Mouse (Mus musculus) ES-E14 (cell line): Measurements from ENCODE around the gene Klhdc4. TPM values are rescaled to one million over a fixed set of nuclear protein-coding genes. Genes with fewer than 3 reads are reported as not detected.

Experiments
- DNase-seq: peaks from one replicate; pipeline ENCODE4 v3.0.0-alpha.2; 2013; ENCODE audit warnings: low read depth, low spot score
- H3K27ac ChIP-seq: 2 replicates; pipeline ENCODE4 v1.5.1; 2012; ENCODE audit warnings: low read depth, mild to moderate bottlenecking, low read length, moderate library complexity, mixed read lengths; ENCODE audit not compliant: poor library complexity, insufficient read depth, severe bottlenecking
- H3K36me3 ChIP-seq: 2 replicates; pipeline ENCODE4 v1.6.1; 2012; ENCODE audit warnings: mild to moderate bottlenecking, low read length, moderate library complexity, mixed read lengths; ENCODE audit not compliant: control insufficient read depth, poor library complexity, insufficient read depth, severe bottlenecking
- H3K4me1 ChIP-seq, 2 experiments: fragments of 150-350 bp in 1 of 2; sonication (generic) in 1 of 2; 2 replicates each; pipeline ENCODE4 v1.6.1; 2012; ENCODE audit warnings: low read length in 2 of 2, mild to moderate bottlenecking in 1 of 2, mixed read lengths in 1 of 2; ENCODE audit not compliant: control insufficient read depth in 2 of 2, insufficient read depth in 2 of 2, poor library complexity in 1 of 2
- H3K4me3 ChIP-seq, 2 experiments: fragments of 150-350 bp in 1 of 2; sonication (generic) in 1 of 2; 2 replicates each; pipeline ENCODE4 v1.5.1; 2012; ENCODE audit warnings: low read length in 2 of 2, low read depth in 1 of 2, mild to moderate bottlenecking in 1 of 2, mixed read lengths in 1 of 2; ENCODE audit not compliant: insufficient read depth in 1 of 2, poor library complexity in 1 of 2, severe bottlenecking in 1 of 2
- H3K9ac ChIP-seq: 2 replicates; pipeline ENCODE4 v1.6.1; 2012; ENCODE audit warnings: low read depth, mild to moderate bottlenecking, low read length, mixed read lengths; ENCODE audit not compliant: poor library complexity, insufficient read depth, severe bottlenecking
- H3K9me3 ChIP-seq: fragments of 150-350 bp; sonication (generic); 2 replicates; pipeline ENCODE4 v1.6.1; 2012; ENCODE audit warnings: low read depth, mild to moderate bottlenecking, low read length; ENCODE audit not compliant: control insufficient read depth, insufficient read depth
- CHD2 ChIP-seq: IDR thresholded peaks from 2 replicates; pipeline ENCODE4 v1.6.1; 2014; ENCODE audit warnings: mild to moderate bottlenecking, low read depth, low read length, inconsistent platforms
- HCFC1 ChIP-seq: IDR thresholded peaks from 2 replicates; pipeline ENCODE4 v1.6.1; 2012; ENCODE audit warnings: low read length, inconsistent platforms, borderline replicate concordance; ENCODE audit not compliant: insufficient read depth
- MAFK ChIP-seq: IDR thresholded peaks from 2 replicates; pipeline ENCODE4 v1.6.1; 2014; ENCODE audit warnings: mild to moderate bottlenecking, low read depth, low read length, inconsistent platforms; ENCODE audit not compliant: insufficient read depth
- ZC3H11A ChIP-seq: IDR thresholded peaks from 2 replicates; pipeline ENCODE4 v1.6.1; 2012; ENCODE audit warnings: low read depth, mild to moderate bottlenecking, inconsistent platforms, low read length, borderline replicate concordance
- ZNF384 ChIP-seq: IDR thresholded peaks from 2 replicates; pipeline ENCODE4 v1.6.1; 2012; ENCODE audit warnings: low read depth, low read length, inconsistent platforms
- in situ Hi-C, 2 experiments: fragments of 600-800 bp; cut with MboI; formaldehyde crosslinking; loops; one replicate each; pipeline ENCODE4 v1.15.1; 2025; ENCODE audit warnings: low sequenced_read_pairs in 2 of 2, inconsistent platforms in 1 of 2; ENCODE audit not compliant: unreplicated experiment in 2 of 2
- total RNA-seq: library from RNA; depleted of rRNA; stranded (reverse); fragments of 300-350 nt; gene quantifications from 2 replicates; pipeline ENCODE4 v1.2.3, GENCODE M21; 2012

Klhdc4 gene
- total RNA-seq, 1 experiment, result 65.9 TPM

DNA sequence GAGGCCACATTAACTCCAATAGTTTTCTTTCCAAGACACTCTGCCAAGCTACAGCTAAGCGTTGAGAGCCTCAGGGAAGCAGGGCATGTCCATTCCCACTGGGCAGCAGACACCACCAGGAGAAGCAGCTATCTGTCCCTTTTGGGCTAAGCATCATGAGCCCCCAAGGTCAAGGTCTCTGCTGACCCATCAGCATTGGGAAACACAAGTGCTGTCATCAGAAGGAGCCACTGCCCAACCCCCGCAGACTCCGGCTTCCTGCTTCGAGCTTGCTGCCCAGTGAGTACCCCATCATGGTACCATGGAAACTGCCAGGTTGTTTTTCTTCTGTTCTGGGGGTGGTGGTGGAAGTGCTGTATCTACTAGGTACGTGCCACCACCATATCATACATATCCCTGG is 38.8 kb upstream of the Klhdc4 start:
- no peak overlapping the region for H3K4me3 ChIP-seq
- in situ Hi-C loops, result no loop called here
- H3K9me3 ChIP-seq, result no peaks in the 10 kb centered on the region
- H3K4me1 ChIP-seq, result peaks cover 0 to 12% of the 10 kb centered on the region in 2 experiments; a peak in 1 of 4 replicates
- DNase-seq, result no peak
- H3K9ac ChIP-seq, result no peak overlapping the region
- no peaks in the 10 kb centered on the region for H3K36me3 ChIP-seq
- H3K27ac ChIP-seq, result no peak overlapping the region
- TF ChIP-seq ZNF384, result no peak
- TF ChIP-seq HCFC1, result no peak
- no peak for TF ChIP-seq CHD2
- no peak for TF ChIP-seq ZC3H11A
- no peak for TF ChIP-seq MAFK

DNA sequence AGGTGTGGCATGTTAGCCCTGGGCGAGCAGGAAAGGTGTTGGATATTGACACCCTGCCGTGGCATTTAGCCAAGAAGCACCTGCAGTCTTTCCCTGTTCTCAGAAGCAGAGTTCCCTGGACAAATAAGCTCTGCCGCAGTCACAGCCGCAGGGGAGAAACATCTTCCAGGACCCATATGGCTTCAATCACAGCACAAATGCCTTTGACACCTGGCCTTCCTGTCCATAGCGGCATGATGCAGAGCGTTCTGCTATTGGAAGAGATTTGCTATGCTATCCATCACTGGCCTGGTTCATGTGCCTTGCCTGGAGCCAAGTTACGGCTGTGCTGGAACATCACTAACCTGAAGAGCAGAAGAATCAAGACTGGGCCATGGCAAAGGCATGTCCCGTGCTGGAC is 36.0 kb upstream of the Klhdc4 start:
- Histone ChIP-seq H3K36me3 (no peaks in the 10 kb centered on the region), H3K9me3 (no peaks in the 10 kb centered on the region), H3K9ac (no peak overlapping the region), H3K4me1 (peaks cover 0 to 12% of the 10 kb centered on the region in 2 experiments; a peak in 1 of 4 replicates), H3K4me3 (no peak overlapping the region), H3K27ac (no peak overlapping the region)
- in situ Hi-C loops, result no loop called here
- DNase-seq, result no peak
- no peak for TF ChIP-seq ZNF384
- no peak for TF ChIP-seq CHD2
- no peak for TF ChIP-seq MAFK
- no peak for TF ChIP-seq ZC3H11A
- TF ChIP-seq HCFC1, result no peak

DNA sequence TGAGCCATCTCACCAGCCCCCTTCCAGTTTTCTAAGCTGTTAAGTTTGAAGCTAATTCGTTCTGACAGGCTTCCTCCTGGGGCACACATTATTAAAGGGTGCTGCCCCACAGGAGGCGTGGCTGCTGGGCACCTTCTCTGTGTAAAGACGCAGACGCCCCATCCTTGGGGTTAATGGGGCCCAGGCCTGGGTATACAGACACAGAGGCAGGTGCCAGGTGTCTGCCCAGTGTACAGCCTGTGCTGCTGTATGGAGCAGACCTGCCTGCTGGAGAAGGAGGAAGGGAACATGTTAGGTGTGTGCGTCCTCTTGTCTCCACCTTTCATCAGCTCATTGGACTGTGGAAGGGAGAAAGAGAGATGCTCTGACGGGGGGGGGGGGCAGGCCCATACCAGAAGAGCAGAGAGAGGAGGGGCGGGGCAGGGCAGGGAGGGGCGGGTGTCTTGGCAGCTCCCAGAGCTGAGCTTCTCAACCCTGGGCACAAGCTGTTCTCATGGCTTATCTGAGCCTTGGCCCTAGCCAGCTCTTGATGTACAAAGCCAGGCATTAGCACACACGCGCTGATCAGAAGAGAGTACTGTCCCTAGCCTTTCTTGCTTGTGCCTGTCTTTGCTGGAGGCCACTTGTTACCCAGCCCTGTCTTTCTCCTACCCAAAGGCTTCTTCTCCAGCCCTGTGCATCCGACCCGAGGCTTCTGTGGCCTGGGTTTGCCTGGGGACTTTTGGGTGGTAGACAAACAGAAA is 32.6 kb upstream of the Klhdc4 start:
- peak overlapping the region; percentile 14; the same call in 1 of the 2 replicates for H3K9ac ChIP-seq
- no peak overlapping the region for H3K27ac ChIP-seq
- H3K36me3 ChIP-seq, result no peaks in the 10 kb centered on the region
- TF ChIP-seq HCFC1, result no peak
- no peak for TF ChIP-seq ZNF384
- TF ChIP-seq MAFK, result no peak
- no peak for TF ChIP-seq CHD2
- TF ChIP-seq ZC3H11A, result no peak
- peak overlapping the region in 1 of 2 experiments; percentile 5; a peak in 1 of 4 replicates for H3K4me3 ChIP-seq
- DNase-seq, result no peak
- H3K9me3 ChIP-seq, result no peaks in the 10 kb centered on the region
- in situ Hi-C loops, result no loop called here
- H3K4me1 ChIP-seq, result peaks cover 0 to 8% of the 10 kb centered on the region in 2 experiments; a peak in 1 of 4 replicates

DNA sequence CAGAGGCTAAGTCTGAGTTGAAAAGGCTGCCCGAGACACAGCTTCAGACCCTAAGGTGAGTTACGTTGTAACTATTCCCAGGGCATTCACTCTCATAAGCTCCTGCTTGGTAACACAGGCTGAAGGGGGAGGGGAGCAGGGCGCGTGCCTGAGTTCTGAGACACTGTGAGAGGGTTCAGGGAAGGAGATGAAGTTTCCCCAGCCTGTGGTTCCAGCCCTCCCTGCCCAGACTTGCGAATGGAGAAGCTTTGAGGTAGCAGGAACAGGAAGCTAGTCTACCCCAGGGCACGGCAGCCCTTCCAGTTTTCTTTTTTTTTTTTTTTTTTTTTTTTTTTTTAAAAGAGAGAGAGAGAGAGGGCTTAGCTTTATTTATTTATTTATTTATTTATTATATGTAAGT is 31.9 kb upstream of the Klhdc4 start:
- peaks cover 0 to 8% of the 10 kb centered on the region in 2 experiments; a peak in 1 of 4 replicates for H3K4me1 ChIP-seq
- no peak for TF ChIP-seq HCFC1
- TF ChIP-seq CHD2, result no peak
- no peak for TF ChIP-seq ZNF384
- TF ChIP-seq ZC3H11A, result no peak
- no peak for TF ChIP-seq MAFK
- H3K9ac ChIP-seq, result no peak overlapping the region
- H3K27ac ChIP-seq, result no peak overlapping the region
- H3K9me3 ChIP-seq, result no peaks in the 10 kb centered on the region
- in situ Hi-C loops, result no loop called here
- no peak for DNase-seq
- H3K4me3 ChIP-seq, result no peak overlapping the region
- no peaks in the 10 kb centered on the region for H3K36me3 ChIP-seq
